Mouse (Mus musculus) brain, embryonic 14.5 days (tissue): ENCODE results near the gene Ism2.

ENCODE experiments used
- CTCF ChIP-seq: fragments of 200-500 bp; IDR thresholded peaks from 2 replicates; pipeline ENCODE4 v1.5.1; 2012; ENCODE audit warnings: inconsistent platforms, mild to moderate bottlenecking, moderate library complexity, borderline replicate concordance; ENCODE audit not compliant: insufficient read depth, insufficient read length; ENCODE audit errors: extremely low read depth
- POLR2A ChIP-seq: fragments of 200-500 bp; IDR thresholded peaks from 2 replicates; pipeline ENCODE4 v1.6.1; 2012; ENCODE audit warnings: mild to moderate bottlenecking, inconsistent platforms, borderline replicate concordance; ENCODE audit not compliant: poor library complexity, insufficient read depth, insufficient read length, severe bottlenecking; ENCODE audit errors: extremely low read depth

DNA sequence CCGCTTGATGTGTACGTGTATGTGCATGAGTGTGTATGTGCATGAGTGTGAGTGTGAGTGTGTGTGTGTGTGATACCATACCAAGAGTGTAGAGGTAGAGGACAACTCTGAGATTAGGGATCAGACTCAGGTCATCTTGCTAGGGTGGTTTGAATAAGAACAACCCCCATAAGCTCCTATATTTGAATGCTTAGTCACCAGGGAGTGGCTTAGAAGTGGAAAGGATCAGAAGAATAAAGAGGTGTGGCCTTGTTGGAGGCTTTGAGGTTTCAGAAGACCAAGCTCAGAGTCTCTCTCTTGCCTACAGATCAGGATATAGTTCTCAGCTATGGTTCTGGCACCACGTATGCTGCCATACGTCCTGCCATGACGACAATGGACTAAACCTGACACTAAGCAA lies 42.9 kb downstream of the Ism2 start:
- TF ChIP-seq CTCF (no peak), POLR2A (no peak)
